Mouse (Mus musculus): ENCODE results near the gene Nol3. TPM values are rescaled to one million over a fixed set of nuclear protein-coding genes. Genes with fewer than 3 reads are reported as not detected.

Nol3 gene
- total and polyA plus RNA-seq, 3 experiments = 17.3 to 23.0 (median 19.7) TPM

- H3K36me3 ChIP-seq (ENCODE audit: control insufficient read depth, insufficient read depth, low read length) = peaks cover 4% of the 10 kb centered on the region
- H3K9ac ChIP-seq (ENCODE audit: low read depth, low read length) = peak overlapping the region; percentile 51
- no peaks in the 10 kb centered on the region for H3K79me2 ChIP-seq (replicated peaks; ENCODE audit: control insufficient read depth, insufficient read depth, low read length)
- 59% methylated on average over 9 of the region's 9 CpGs for WGBS
- DNase-seq = no peak
- TF ChIP-seq EP300 (IDR thresholded peaks at IDR 0.05; ENCODE audit: insufficient read depth, low read depth, low read length) (no peak), CTCF (IDR thresholded peaks at IDR 0.05) (no peak), POLR2A (IDR thresholded peaks at IDR 0.05; ENCODE audit: insufficient read depth, low read depth, low read length) (no peak)
- intact Hi-C loops (cut with DNase I) = loop anchor here (5.0 to 10.0 kb wide), 2 partner anchors 172 to 640 kb away; no protein-coding TSS in a partner anchor
- H3K27ac ChIP-seq = peak overlapping the region; percentile 88
- H3K27me3 ChIP-seq (ENCODE audit: control insufficient read depth, insufficient read depth, low read length) = no peaks in the 10 kb centered on the region
- H3K4me3 ChIP-seq = peak overlapping the region; percentile 34
- peaks cover 10% of the 10 kb centered on the region for H3K4me1 ChIP-seq (ENCODE audit: control insufficient read depth, insufficient read depth, low read length)
These were observed 18.8 kb downstream of the Nol3 start for GRCm38 (mm10) chr8:105294776-105295175.

GRCm38 (mm10) chr8:105295256-105295655, 19.3 kb downstream of the Nol3 start:
- TF ChIP-seq EP300 (IDR thresholded peaks at IDR 0.05; ENCODE audit: insufficient read depth, low read depth, low read length) (no peak), POLR2A (IDR thresholded peaks at IDR 0.05; ENCODE audit: insufficient read depth, low read depth, low read length) (no peak), CTCF (IDR thresholded peaks at IDR 0.05) (no peak)
- H3K27ac ChIP-seq = peak overlapping the region; percentile 88
- H3K9ac ChIP-seq (ENCODE audit: low read depth, low read length) = peak overlapping the region; percentile 51
- intact Hi-C loops (cut with DNase I) = loop anchor here (10.0 kb wide), 1 partner anchor 640 kb away; no protein-coding TSS in a partner anchor
- 40% methylated on average over 11 of the region's 11 CpGs for WGBS
- H3K36me3 ChIP-seq (ENCODE audit: control insufficient read depth, insufficient read depth, low read length) = peaks cover 4% of the 10 kb centered on the region
- H3K4me1 ChIP-seq (ENCODE audit: control insufficient read depth, insufficient read depth, low read length) = peaks cover 6% of the 10 kb centered on the region
- H3K27me3 ChIP-seq (ENCODE audit: control insufficient read depth, insufficient read depth, low read length) = no peaks in the 10 kb centered on the region
- H3K4me3 ChIP-seq = peak overlapping the region; percentile 34
- DNase-seq = no peak
- no peaks in the 10 kb centered on the region for H3K79me2 ChIP-seq (replicated peaks; ENCODE audit: control insufficient read depth, insufficient read depth, low read length)

- peaks cover 3% of the 10 kb centered on the region for H3K4me1 ChIP-seq (ENCODE audit: control insufficient read depth, insufficient read depth, low read length)
- DNase-seq = peak in 1 of 2 experiments; percentile 42
- peak within 1 kb of the TSS; percentile 99 for H3K4me3 ChIP-seq
- no peaks in the 10 kb centered on the region for H3K27me3 ChIP-seq (ENCODE audit: control insufficient read depth, insufficient read depth, low read length)
- H3K36me3 ChIP-seq (ENCODE audit: control insufficient read depth, insufficient read depth, low read length) = peaks cover 4% of the 10 kb centered on the region
- H3K27ac ChIP-seq = peak within 1 kb of the TSS; percentile 88
- TF ChIP-seq POLR2A (IDR thresholded peaks at IDR 0.05; ENCODE audit: insufficient read depth, low read depth, low read length) = 0 out of 2 replicates have a peak, but pooled peaks have one; percentile 31
- TF ChIP-seq CTCF (IDR thresholded peaks at IDR 0.05) = no peak
- TF ChIP-seq EP300 (IDR thresholded peaks at IDR 0.05; ENCODE audit: insufficient read depth, low read depth, low read length) = no peak
- H3K79me2 ChIP-seq (replicated peaks; ENCODE audit: control insufficient read depth, insufficient read depth, low read length) = no peaks in the 10 kb centered on the region
- intact Hi-C loops (cut with DNase I) = loop anchor here (10.0 kb wide), 1 partner anchor 641 kb away; no protein-coding TSS in a partner anchor
- peak within 1 kb of the TSS; percentile 51 for H3K9ac ChIP-seq (ENCODE audit: low read depth, low read length)
- 29% methylated on average over 11 of the region's 11 CpGs for WGBS
These were observed 20.1 kb downstream of the Nol3 start, which contains the start of gene Exoc3l for GRCm38 (mm10) chr8:105295895-105296573. Exoc3l (minus strand) TSS chr8:105296101.

DNA sequence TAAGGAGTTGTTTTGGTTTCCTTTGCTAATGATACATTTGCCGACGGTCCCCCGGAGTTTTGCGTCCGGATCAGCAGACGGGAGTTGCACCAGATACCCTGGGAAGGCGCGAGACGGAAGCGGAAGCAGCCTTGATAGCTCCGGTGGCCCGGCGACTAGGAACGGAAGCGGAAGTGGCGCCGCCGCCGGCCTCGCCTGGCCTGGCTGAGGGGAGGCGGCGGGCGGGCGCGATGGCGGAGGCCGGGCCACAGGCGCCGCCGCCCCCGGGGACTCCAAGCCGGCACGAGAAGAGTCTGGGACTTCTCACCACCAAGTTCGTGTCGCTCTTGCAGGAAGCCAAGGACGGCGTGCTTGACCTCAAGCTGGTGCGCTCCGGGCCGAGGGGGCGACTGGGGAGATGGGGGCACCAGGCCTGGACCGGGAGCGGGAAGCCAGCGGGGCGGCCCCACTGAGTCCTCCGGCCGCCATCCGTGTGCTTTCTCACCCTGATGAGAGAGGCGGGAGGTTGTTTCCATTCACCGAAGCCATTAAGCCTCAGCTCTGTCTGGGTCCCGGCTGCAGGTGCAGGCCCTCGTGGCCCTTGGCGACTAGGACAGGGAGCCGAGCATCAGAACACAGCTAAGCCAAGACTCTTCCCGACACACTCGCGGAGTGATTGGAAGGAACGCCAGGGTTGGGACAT, 21.7 kb downstream of the Nol3 start, which contains the start of gene E2f4:
TSS of gene E2f4 (plus strand) at position 153 of the 682 bp plus-strand sequence.
- Histone ChIP-seq H3K79me2 (replicated peaks; ENCODE audit: control insufficient read depth, insufficient read depth, low read length) (no peaks in the 10 kb centered on the region), H3K36me3 (ENCODE audit: control insufficient read depth, insufficient read depth, low read length) (peaks cover 4% of the 10 kb centered on the region), H3K4me3 (peak within 1 kb of the TSS; percentile 99), H3K27me3 (ENCODE audit: control insufficient read depth, insufficient read depth, low read length) (no peaks in the 10 kb centered on the region), H3K27ac (peak within 1 kb of the TSS; percentile 88), H3K4me1 (ENCODE audit: control insufficient read depth, insufficient read depth, low read length) (peaks cover 3% of the 10 kb centered on the region), H3K9ac (ENCODE audit: low read depth, low read length) (peak within 1 kb of the TSS; percentile 96)
- intact Hi-C loops (cut with DNase I) = loop anchor here (1.0 to 10.0 kb wide), 2 partner anchors 29 to 643 kb away; partner anchors contain the start of genes Lrrc29 and Tmem208
- 0 out of 2 replicates have a peak, but pooled peaks have one; percentile 54 for TF ChIP-seq EP300 (IDR thresholded peaks at IDR 0.05; ENCODE audit: insufficient read depth, low read depth, low read length)
- no peak for TF ChIP-seq CTCF (IDR thresholded peaks at IDR 0.05)
- peak; percentile 60 for TF ChIP-seq POLR2A (IDR thresholded peaks at IDR 0.05; ENCODE audit: insufficient read depth, low read depth, low read length)
- DNase-seq = peak; percentile 93 to 95
- under 1% methylated on average over 58 of the region's 58 CpGs for WGBS

DNA sequence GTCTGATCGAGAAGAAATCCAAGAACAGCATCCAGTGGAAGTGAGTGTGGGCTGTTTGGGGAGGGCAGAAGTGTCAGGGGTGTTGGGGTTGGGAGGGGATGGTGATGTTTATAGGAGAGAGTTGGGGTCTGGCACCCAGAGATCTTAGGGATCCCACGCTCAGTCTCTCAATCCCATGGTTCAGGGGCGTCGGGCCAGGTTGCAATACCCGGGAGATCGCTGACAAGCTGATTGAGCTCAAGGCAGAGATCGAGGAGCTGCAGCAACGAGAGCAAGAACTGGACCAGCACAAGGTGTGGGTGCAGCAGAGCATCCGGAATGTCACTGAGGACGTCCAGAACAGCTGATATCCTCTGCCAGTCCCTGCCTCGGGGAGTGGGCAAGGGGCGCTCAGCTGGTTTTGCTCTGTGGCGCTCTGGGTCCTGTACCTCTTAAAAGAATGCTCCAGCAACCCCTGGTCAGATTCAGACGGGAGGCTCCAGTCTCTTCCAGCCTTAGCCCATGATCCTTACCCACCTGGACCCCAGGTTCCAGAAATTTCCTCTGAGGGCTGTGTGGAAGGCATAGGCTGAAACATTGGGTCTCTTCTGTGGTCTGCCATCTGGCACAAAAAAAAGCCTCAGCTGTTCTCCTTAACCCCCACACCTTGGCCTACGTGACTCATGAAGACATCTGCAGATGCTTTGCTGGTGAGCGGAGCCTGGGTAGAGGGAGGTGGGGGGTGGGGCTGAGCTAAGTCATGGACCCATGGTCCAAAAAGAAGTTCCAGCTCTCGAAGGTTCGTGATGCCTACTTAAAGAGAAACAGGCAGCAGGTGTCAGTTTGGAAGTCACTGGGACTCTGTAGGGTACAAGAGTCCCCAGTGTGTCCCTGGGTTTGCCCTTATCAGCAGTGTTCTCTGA, 22.7 kb downstream of the Nol3 start:
- peaks cover 4% of the 10 kb centered on the region for H3K36me3 ChIP-seq (ENCODE audit: control insufficient read depth, insufficient read depth, low read length)
- WGBS = 36% methylated on average over 18 of the region's 18 CpGs
- H3K27me3 ChIP-seq (ENCODE audit: control insufficient read depth, insufficient read depth, low read length) = no peaks in the 10 kb centered on the region
- intact Hi-C loops (cut with DNase I) = loop anchor here (10.0 kb wide), 1 partner anchor 644 kb away; no protein-coding TSS in a partner anchor
- peak overlapping the region; percentile 88 for H3K27ac ChIP-seq
- no peak for TF ChIP-seq EP300 (IDR thresholded peaks at IDR 0.05; ENCODE audit: insufficient read depth, low read depth, low read length)
- TF ChIP-seq POLR2A (IDR thresholded peaks at IDR 0.05; ENCODE audit: insufficient read depth, low read depth, low read length) = no peak
- TF ChIP-seq CTCF (IDR thresholded peaks at IDR 0.05) = no peak
- no peak for DNase-seq
- H3K79me2 ChIP-seq (replicated peaks; ENCODE audit: control insufficient read depth, insufficient read depth, low read length) = no peaks in the 10 kb centered on the region
- H3K9ac ChIP-seq (ENCODE audit: low read depth, low read length) = peak overlapping the region; percentile 96
- H3K4me3 ChIP-seq = peak overlapping the region; percentile 99
- H3K4me1 ChIP-seq (ENCODE audit: control insufficient read depth, insufficient read depth, low read length) = peaks cover 3% of the 10 kb centered on the region
